Mouse (Mus musculus) ES-E14 (cell line): Measurements from ENCODE around the gene Spout1. TPM values are rescaled to one million over a fixed set of nuclear protein-coding genes. Genes with fewer than 3 reads are reported as not detected.

Experiments
- DNase-seq: peaks from one replicate; pipeline ENCODE4 v3.0.0-alpha.2; 2013; ENCODE audit warnings: low read depth, low spot score
- H3K27ac ChIP-seq: 2 replicates; pipeline ENCODE4 v1.5.1; 2012; ENCODE audit warnings: low read depth, mild to moderate bottlenecking, low read length, moderate library complexity, mixed read lengths; ENCODE audit not compliant: poor library complexity, insufficient read depth, severe bottlenecking
- H3K36me3 ChIP-seq: 2 replicates; pipeline ENCODE4 v1.6.1; 2012; ENCODE audit warnings: mild to moderate bottlenecking, low read length, moderate library complexity, mixed read lengths; ENCODE audit not compliant: control insufficient read depth, poor library complexity, insufficient read depth, severe bottlenecking
- H3K4me1 ChIP-seq, 2 experiments: fragments of 150-350 bp in 1 of 2; sonication (generic) in 1 of 2; 2 replicates each; pipeline ENCODE4 v1.6.1; 2012; ENCODE audit warnings: low read length in 2 of 2, mild to moderate bottlenecking in 1 of 2, mixed read lengths in 1 of 2; ENCODE audit not compliant: control insufficient read depth in 2 of 2, insufficient read depth in 2 of 2, poor library complexity in 1 of 2
- H3K4me3 ChIP-seq, 2 experiments: fragments of 150-350 bp in 1 of 2; sonication (generic) in 1 of 2; 2 replicates each; pipeline ENCODE4 v1.5.1; 2012; ENCODE audit warnings: low read length in 2 of 2, low read depth in 1 of 2, mild to moderate bottlenecking in 1 of 2, mixed read lengths in 1 of 2; ENCODE audit not compliant: insufficient read depth in 1 of 2, poor library complexity in 1 of 2, severe bottlenecking in 1 of 2
- H3K9ac ChIP-seq: 2 replicates; pipeline ENCODE4 v1.6.1; 2012; ENCODE audit warnings: low read depth, mild to moderate bottlenecking, low read length, mixed read lengths; ENCODE audit not compliant: poor library complexity, insufficient read depth, severe bottlenecking
- H3K9me3 ChIP-seq: fragments of 150-350 bp; sonication (generic); 2 replicates; pipeline ENCODE4 v1.6.1; 2012; ENCODE audit warnings: low read depth, mild to moderate bottlenecking, low read length; ENCODE audit not compliant: control insufficient read depth, insufficient read depth
- CHD2 ChIP-seq: IDR thresholded peaks from 2 replicates; pipeline ENCODE4 v1.6.1; 2014; ENCODE audit warnings: mild to moderate bottlenecking, low read depth, low read length, inconsistent platforms
- HCFC1 ChIP-seq: IDR thresholded peaks from 2 replicates; pipeline ENCODE4 v1.6.1; 2012; ENCODE audit warnings: low read length, inconsistent platforms, borderline replicate concordance; ENCODE audit not compliant: insufficient read depth
- MAFK ChIP-seq: IDR thresholded peaks from 2 replicates; pipeline ENCODE4 v1.6.1; 2014; ENCODE audit warnings: mild to moderate bottlenecking, low read depth, low read length, inconsistent platforms; ENCODE audit not compliant: insufficient read depth
- ZC3H11A ChIP-seq: IDR thresholded peaks from 2 replicates; pipeline ENCODE4 v1.6.1; 2012; ENCODE audit warnings: low read depth, mild to moderate bottlenecking, inconsistent platforms, low read length, borderline replicate concordance
- ZNF384 ChIP-seq: IDR thresholded peaks from 2 replicates; pipeline ENCODE4 v1.6.1; 2012; ENCODE audit warnings: low read depth, low read length, inconsistent platforms
- in situ Hi-C, 2 experiments: fragments of 600-800 bp; cut with MboI; formaldehyde crosslinking; loops; one replicate each; pipeline ENCODE4 v1.15.1; 2025; ENCODE audit warnings: low sequenced_read_pairs in 2 of 2, inconsistent platforms in 1 of 2; ENCODE audit not compliant: unreplicated experiment in 2 of 2
- total RNA-seq: library from RNA; depleted of rRNA; stranded (reverse); fragments of 300-350 nt; gene quantifications from 2 replicates; pipeline ENCODE4 v1.2.3, GENCODE M21; 2012

Spout1 gene
- total RNA-seq, 1 experiment: 46.5 TPM

GRCm38 (mm10) chr2:30200388-30200925 is 22.2 kb upstream of the Spout1 start:
- TF ChIP-seq HCFC1 (no peak), MAFK (no peak), CHD2 (no peak), ZNF384 (no peak), ZC3H11A (no peak)
- in situ Hi-C loops: no loop called here
- Histone ChIP-seq H3K9ac (no peak overlapping the region), H3K9me3 (no peaks in the 10 kb centered on the region), H3K4me3 (no peak overlapping the region), H3K27ac (no peak overlapping the region), H3K36me3 (no peaks in the 10 kb centered on the region), H3K4me1 (peaks cover 2 to 6% of the 10 kb centered on the region in 2 experiments; a peak in 2 of 4 replicates)
- DNase-seq: no peak

- Histone ChIP-seq H3K27ac (no peak overlapping the region), H3K4me3 (no peak overlapping the region)
Observed at GRCm38 (mm10) chr2:30199984-30200383, 21.7 kb upstream of the Spout1 start.

GRCm38 (mm10) chr2:30198021-30198420 is 19.8 kb upstream of the Spout1 start:
- Histone ChIP-seq H3K4me3 (no peak overlapping the region), H3K9me3 (no peaks in the 10 kb centered on the region), H3K9ac (no peak overlapping the region), H3K4me1 (peaks cover 0 to 10% of the 10 kb centered on the region in 2 experiments; a peak in 1 of 4 replicates), H3K36me3 (no peaks in the 10 kb centered on the region; the same call in 1 of the 2 replicates), H3K27ac (no peak overlapping the region)
- DNase-seq: no peak
- TF ChIP-seq HCFC1 (no peak), ZNF384 (no peak), MAFK (no peak), CHD2 (no peak), ZC3H11A (no peak)
- in situ Hi-C loops: no loop called here

More at GRCm38 (mm10) chr2:30199984-30200383, 21.7 kb upstream of the Spout1 start:
- Histone ChIP-seq H3K4me1 (peaks cover 2 to 6% of the 10 kb centered on the region in 2 experiments; a peak in 2 of 4 replicates), H3K9ac (no peak overlapping the region), H3K36me3 (no peaks in the 10 kb centered on the region), H3K9me3 (no peaks in the 10 kb centered on the region)
- no peak for DNase-seq
- TF ChIP-seq MAFK: no peak
- no peak for TF ChIP-seq ZNF384
- no peak for TF ChIP-seq CHD2
- no peak for TF ChIP-seq HCFC1
- no peak for TF ChIP-seq ZC3H11A
- in situ Hi-C loops: no loop called here

DNA sequence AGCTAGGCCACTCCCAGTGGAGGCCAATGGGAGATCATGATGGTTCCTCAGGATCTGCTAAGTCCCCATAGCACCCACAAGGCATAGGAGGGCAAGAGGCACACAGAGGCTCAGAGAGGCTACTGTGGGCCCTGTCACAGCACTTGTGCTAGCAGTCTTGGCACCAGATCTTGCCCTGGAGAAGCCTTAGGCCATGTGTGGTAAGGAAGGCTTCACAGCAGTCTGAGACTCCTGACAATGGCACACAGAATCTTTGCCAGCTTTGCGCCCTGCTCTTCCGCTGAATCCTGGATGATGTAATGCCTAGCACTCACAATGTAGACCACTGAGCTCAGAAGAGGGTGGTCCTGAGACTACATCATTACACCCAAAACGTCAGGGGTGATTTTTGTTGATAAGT is 16.4 kb upstream of the Spout1 start:
- H3K9ac ChIP-seq: no peak overlapping the region
- peaks cover 0 to 10% of the 10 kb centered on the region in 2 experiments; a peak in 1 of 4 replicates for H3K4me1 ChIP-seq
- no peak for DNase-seq
- peaks cover 3% of the 10 kb centered on the region; the same call in 1 of the 2 replicates for H3K36me3 ChIP-seq
- in situ Hi-C loops: no loop called here
- H3K27ac ChIP-seq: no peak overlapping the region
- H3K4me3 ChIP-seq: no peak overlapping the region
- no peaks in the 10 kb centered on the region for H3K9me3 ChIP-seq
- TF ChIP-seq MAFK (no peak), ZNF384 (no peak), CHD2 (no peak), HCFC1 (no peak), ZC3H11A (no peak)
